Mouse (Mus musculus) thymus, adult 2 months (tissue): ENCODE measurements around the gene Mfap5.

Source experiments
- CTCF ChIP-seq: fragments of 200-500 bp; IDR thresholded peaks from 2 replicates; pipeline ENCODE4 v1.5.1; 2012; ENCODE audit warnings: mild to moderate bottlenecking, control low read depth, low read length, moderate library complexity, borderline replicate concordance; ENCODE audit not compliant: control insufficient read depth, poor library complexity, insufficient read depth; ENCODE audit errors: extremely low read depth
- POLR2A ChIP-seq: fragments of 200-500 bp; IDR thresholded peaks from 2 replicates; pipeline ENCODE4 v1.6.1; 2012; ENCODE audit warnings: mild to moderate bottlenecking, low read length, control low read depth, moderate library complexity; ENCODE audit not compliant: control insufficient read depth, poor library complexity, insufficient read depth; ENCODE audit errors: extremely low read depth

GRCm38 (mm10) chr6:122545289-122545882 is 39.7 kb downstream of the Mfap5 start:
- TF ChIP-seq POLR2A (no peak), CTCF (no peak)
